Mouse (Mus musculus): ENCODE data around the gene 1600014C10Rik.

The 1600014C10Rik gene

GRCm38 (mm10) chr7:38183709-38184417, 846 bp downstream of the 1600014C10Rik start:
- peak; percentile 61 for DNase-seq (ENCODE audit: extremely low read depth, low read depth)

- DNase-seq (ENCODE audit: extremely low read depth, low read depth): no peak
These were observed 1.4 kb downstream of the 1600014C10Rik start for GRCm38 (mm10) chr7:38184418-38184745.

GRCm38 (mm10) chr7:38184786-38185185, 1.8 kb downstream of the 1600014C10Rik start:
- no peak for DNase-seq (ENCODE audit: extremely low read depth, low read depth)

GRCm38 (mm10) chr7:38186861-38187260, 3.8 kb downstream of the 1600014C10Rik start:
- no peak for DNase-seq (ENCODE audit: extremely low read depth, low read depth)

GRCm38 (mm10) chr7:38187796-38188195, 4.8 kb downstream of the 1600014C10Rik start:
- DNase-seq (ENCODE audit: extremely low read depth, low read depth): no peak

GRCm38 (mm10) chr7:38188281-38189075, 5.5 kb downstream of the 1600014C10Rik start:
- no peak for DNase-seq (ENCODE audit: extremely low read depth, low read depth)

GRCm38 (mm10) chr7:38189136-38189982, 6.3 kb downstream of the 1600014C10Rik start:
- DNase-seq (ENCODE audit: extremely low read depth, low read depth): no peak

- DNase-seq (ENCODE audit: extremely low read depth, low read depth): no peak
These were observed 7.2 kb downstream of the 1600014C10Rik start for GRCm38 (mm10) chr7:38190056-38190835.

- no peak for DNase-seq (ENCODE audit: extremely low read depth, low read depth)
These were observed 8.1 kb downstream of the 1600014C10Rik start for GRCm38 (mm10) chr7:38191146-38191545.

- DNase-seq (ENCODE audit: extremely low read depth, low read depth): no peak
These were observed 8.6 kb downstream of the 1600014C10Rik start for GRCm38 (mm10) chr7:38191571-38191970.

- DNase-seq (ENCODE audit: extremely low read depth, low read depth): no peak
These were observed 17.0 kb downstream of the 1600014C10Rik start for GRCm38 (mm10) chr7:38199907-38200605.

- DNase-seq (ENCODE audit: extremely low read depth, low read depth): peak; percentile 56
These were observed 17.7 kb downstream of the 1600014C10Rik start for GRCm38 (mm10) chr7:38200606-38201289.

GRCm38 (mm10) chr7:38201290-38201658, 18.3 kb downstream of the 1600014C10Rik start:
- no peak for DNase-seq (ENCODE audit: extremely low read depth, low read depth)

- DNase-seq (ENCODE audit: extremely low read depth, low read depth): no peak
These were observed 21.3 kb downstream of the 1600014C10Rik start for GRCm38 (mm10) chr7:38204314-38204713.

GRCm38 (mm10) chr7:38205801-38206200, 22.8 kb downstream of the 1600014C10Rik start:
- DNase-seq (ENCODE audit: extremely low read depth, low read depth): no peak

GRCm38 (mm10) chr7:38206564-38206963, 23.5 kb downstream of the 1600014C10Rik start:
- no peak for DNase-seq (ENCODE audit: extremely low read depth, low read depth)

- no peak for DNase-seq (ENCODE audit: extremely low read depth, low read depth)
These were observed 26.0 kb downstream of the 1600014C10Rik start for GRCm38 (mm10) chr7:38208969-38209368.

- DNase-seq (ENCODE audit: extremely low read depth, low read depth): no peak
These were observed 26.6 kb downstream of the 1600014C10Rik start for GRCm38 (mm10) chr7:38209478-38210152.

GRCm38 (mm10) chr7:38212651-38213062, 29.6 kb downstream of the 1600014C10Rik start:
- no peak for DNase-seq (ENCODE audit: extremely low read depth, low read depth)
